Mouse (Mus musculus): Measurements from ENCODE around the gene Ikbke.
A peak's percentile ranks its signal among the peaks of the same experiment; 100 is the strongest.

Gene Ikbke

DNA sequence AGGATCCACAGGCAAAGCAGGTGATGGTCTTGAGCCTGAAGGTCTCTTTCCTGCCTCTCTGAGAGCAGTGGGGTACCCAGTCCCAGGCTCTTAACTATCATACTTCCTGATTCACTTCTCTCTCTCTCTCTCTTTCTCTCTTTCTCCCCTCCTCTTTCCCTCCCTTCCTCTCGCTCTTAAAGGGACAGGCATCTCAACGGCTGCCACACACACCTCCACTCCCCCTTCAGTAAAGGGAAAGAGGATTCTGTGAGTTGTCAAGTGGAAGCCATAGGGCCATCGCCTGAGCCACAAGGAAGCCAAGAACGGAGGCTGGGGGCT, at the start of gene Ikbke:
Gene Ikbke, minus strand, starts transcription at position 151 of the 321 bp plus-strand sequence.
- DNase-seq (ENCODE audit: low read depth, low spot score), result no peak

DNA sequence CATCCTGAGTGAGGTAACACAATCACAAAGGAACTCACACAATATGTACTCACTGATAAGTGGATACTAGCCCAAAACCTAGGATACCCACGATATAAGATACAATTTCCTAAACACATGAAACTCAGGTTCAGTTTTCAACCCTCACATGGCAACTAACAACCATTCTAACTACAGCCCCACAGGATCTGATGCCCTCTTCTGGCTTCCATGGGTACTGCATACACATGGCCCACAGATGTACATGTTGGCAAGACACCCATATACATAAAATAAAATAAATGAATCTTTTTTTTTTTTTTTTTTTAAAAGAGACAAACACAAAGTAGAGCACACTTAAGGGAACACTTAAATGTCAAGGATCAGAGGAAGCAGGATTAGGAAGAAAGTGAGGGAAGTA, 49.7 kb upstream of the Ikbke start:
- DNase-seq (ENCODE audit: low read depth, low spot score), result peak; percentile 58

DNA sequence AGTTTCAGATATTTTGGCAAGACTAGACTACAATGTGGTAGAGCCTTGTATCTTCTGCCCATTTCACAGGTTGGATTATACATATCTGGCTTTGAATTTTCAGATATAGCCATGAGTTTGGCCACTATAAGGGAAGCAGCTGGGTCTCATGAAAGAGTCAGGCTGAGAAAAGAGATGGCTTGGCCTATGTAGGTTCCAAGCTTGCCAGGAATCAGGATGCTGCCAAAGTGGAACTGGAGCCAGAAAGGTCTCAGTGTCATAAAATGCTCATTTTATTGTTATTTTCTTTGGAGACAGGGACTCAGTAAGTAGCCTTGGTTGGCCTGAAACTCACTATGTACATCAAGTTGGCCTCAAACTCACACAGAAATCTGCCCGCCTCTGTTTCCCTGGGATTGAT, 47.8 kb upstream of the Ikbke start:
- no peak for DNase-seq (ENCODE audit: low read depth, low spot score)

DNA sequence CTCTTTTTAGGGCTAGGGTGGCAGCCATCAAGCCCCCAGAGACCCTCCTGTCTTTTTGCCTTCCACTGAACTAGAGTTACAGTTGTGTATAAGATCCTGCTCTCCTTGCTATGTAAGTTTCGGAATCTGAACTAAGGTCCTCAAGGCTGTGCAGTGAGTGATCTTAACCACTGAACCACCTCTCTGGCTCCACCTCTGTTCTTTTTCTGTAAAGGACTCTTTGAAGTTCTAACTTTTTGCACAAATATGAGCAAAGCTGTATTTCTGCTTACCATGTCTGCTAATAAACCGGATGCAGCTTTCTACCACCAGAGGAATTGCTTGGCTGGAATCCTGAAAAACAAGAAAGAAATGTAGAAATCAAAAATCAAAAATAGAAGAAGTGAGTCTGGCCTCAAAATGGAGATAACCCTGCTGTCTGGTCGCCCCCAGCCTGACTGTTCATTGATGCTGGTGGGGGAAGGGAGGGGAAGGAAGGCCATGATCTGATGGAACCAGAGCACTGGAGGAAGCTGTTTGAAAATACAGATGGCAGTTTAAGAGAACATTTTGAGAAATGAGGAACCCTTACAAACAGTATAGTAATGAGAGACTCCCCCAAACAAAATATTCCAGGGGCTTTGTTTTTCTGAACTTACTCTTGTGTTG, 45.5 kb upstream of the Ikbke start:
- DNase-seq (ENCODE audit: low read depth, low spot score), result no peak

DNA sequence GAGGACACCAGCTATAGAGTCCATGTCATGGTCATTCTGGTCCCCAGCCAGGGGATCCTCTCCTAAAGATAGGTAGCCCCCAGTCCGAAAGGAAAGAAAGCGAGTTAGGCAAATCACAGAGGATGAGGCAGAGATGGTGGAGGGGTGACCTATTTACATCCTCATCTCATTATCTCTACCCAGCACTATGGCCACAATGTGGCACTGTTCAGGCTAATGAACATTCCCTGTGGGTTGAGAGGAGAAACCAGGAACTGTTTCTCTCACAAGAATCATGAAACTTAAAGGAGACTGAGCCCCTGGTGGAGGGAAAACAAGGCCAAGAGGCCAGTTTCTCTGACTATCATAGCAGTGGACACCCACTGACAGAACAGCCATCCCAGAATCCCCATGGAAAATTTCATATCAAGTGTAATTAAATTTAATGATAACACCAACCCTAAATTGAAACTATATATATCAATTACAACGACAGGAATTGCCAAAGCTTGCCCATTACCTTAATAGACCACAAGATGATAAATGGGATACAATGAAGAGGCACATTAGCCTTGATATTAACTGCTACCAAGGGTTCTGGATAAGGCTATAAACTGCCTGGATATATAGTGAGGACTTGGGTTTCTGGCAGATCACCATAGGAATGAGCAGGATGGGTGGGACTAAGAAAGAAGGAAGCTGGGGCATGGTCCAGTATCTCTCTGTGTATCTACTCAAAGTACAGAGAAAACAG, 40.4 kb upstream of the Ikbke start:
- no peak for DNase-seq (ENCODE audit: low read depth, low spot score)

DNA sequence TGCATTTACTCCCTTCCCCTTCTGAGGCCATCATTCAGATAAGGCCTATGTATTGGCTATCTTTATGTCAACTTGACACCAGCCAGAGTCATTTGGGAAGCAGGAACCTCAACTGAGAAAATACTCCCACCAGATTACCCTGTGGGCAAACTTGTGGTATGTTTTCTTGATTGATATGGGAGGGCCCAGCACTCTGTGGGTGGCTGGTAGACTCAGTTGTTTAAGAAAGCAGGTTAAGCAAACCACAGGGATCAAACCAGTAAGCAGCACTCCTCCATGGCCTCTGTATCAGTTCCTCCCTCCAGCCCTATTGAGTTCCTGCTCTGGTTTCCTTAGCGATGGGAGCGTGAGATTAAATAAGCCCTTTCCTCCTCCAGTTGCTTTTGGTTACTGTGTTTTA, 39.0 kb upstream of the Ikbke start:
- no peak for DNase-seq (ENCODE audit: low read depth, low spot score)

DNA sequence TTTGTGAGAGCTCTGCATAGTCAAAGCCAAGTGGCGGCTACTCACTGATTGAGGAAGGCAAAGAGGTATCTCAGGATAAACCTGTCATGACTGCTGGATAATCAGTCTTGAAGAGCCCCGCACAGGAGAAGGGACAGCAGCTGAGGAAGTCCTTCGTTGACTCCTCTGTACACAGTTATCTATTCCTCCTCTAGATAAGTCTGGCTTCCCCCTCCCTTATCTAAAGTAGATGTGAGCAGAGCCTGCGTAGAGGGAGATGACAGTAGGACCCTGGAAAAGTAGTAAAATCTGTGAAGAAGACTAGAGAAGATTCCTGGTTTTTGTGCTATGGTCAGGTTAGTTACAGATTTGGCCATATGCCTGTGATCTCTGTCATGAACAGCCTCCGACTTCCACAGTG, 38.2 kb upstream of the Ikbke start:
- no peak for DNase-seq (ENCODE audit: low read depth, low spot score)

DNA sequence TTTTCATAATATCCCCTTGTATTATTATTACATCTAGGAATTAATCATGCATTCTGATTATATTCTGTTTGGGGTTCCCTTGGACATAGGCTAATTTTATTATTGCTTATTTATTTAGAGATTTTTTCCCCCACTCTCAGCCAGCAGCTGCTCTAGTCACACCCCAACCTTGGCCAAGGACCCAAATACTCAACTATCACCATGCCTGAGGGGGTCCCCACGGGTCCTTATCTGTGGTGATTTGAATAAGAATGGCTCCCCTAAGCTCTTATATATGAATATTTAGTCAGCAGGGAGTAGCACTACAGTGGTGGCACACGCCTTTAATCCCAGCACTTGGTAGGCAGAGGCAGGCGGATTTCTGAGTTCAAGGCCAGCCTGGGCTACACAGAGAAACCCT, 31.9 kb upstream of the Ikbke start:
- DNase-seq (ENCODE audit: low read depth, low spot score), result no peak

DNA sequence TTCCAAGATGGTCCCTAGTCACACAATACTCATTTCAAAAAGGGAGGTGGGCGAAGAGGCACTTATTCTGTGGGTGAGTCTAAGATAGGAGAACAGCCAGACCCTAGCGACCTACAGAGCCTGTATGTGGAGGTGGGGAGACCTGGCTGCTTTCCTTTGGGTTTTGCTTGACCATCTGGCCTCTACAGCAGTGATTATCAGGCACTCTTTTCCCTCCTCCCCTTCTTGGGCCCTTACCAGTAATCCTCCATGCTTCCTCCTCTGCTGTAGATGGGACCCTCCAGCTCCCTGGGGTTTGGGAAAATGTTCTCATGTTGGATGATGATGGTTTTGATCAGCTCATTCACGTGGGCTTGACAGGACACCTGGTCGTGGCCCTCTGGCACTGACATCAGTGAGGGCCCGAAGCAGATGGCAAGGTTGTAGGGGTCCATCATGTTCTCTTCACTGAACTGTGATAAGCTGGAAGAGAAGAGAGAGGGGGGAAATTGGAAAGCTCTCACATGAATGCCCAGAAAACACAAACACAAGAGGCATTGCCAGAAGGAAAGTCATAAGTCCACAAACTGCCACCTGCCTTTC, 30.9 kb upstream of the Ikbke start:
- no peak for DNase-seq (ENCODE audit: low read depth, low spot score)

DNA sequence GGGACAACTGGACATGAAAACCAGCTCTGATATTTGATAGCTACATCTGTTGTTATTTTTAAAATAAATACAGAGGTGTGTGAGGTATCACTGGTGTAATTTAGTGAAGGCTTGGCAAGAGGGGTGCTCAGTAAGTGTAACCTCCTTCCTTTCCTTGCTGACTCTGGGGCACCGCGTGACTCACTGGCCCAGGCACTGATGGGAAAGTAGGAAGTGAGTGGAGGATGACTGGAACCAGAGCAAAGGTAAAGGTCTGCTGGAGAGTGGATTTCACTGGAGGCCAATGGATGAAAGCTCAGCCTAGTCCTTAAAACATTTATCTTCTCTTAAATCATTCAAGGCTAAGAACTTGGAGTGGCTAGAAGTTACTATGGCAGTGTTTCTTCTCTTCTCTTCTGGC, 21.3 kb upstream of the Ikbke start:
- DNase-seq (ENCODE audit: low read depth, low spot score), result no peak

DNA sequence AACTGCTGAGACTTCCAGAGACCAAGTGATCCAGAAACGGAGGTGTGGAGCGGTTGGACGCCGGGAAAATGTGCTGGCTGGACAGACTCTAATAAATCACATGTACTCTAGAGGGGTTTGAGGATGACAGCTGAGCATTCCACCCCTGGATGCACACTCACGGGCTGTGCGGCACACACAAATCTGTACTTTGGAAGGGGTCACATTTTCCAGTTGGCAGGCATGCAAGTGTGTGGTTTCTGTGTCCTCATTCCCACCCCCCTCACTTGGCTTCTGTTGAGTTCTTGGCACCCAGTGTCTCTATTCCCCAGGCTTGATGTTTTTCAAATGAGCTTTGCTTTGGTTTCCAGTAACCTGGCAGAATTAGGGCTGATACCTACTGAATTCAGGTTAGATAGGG, 20.4 kb upstream of the Ikbke start:
- DNase-seq (ENCODE audit: low read depth, low spot score), result no peak

DNA sequence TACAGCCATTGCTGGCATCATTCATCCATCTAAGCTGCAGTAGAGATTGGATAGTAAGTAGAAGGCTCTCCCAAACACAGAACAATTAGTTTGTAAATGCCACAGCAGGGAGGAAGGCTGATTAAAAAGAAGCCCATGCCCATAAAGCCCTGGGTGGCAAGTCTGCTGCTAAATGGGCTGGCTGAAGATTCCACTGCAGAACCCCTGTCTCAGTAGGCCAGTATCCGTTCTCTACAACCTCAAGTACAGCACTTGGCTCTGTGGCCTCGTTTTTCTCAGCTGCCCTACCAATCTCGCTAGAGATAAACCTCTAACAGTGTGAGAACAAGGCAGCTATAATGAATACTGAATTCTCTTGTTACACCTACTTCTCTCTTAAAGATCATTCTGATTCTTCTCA, 19.8 kb upstream of the Ikbke start:
- DNase-seq (ENCODE audit: low read depth, low spot score), result no peak

DNA sequence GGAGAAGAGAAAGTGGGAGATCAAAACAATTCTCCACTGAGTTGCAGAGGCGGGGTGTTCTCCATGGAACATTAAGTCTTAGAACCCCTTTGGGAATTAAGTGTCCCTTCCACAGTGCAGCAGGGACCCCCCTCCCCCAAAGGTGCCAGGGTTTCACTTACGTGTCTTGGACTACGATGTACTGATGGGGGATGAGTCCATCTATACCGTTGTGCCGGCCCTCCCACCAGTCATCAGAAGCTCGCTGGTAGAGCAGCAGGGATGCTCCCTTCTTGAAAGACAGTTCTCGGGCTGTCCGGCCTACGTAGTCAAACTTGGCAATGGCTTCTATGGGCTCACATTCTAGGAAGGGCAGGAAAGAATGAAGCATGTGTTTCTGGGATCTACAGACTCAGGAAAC, 18.8 kb upstream of the Ikbke start:
- DNase-seq (ENCODE audit: low read depth, low spot score), result no peak

DNA sequence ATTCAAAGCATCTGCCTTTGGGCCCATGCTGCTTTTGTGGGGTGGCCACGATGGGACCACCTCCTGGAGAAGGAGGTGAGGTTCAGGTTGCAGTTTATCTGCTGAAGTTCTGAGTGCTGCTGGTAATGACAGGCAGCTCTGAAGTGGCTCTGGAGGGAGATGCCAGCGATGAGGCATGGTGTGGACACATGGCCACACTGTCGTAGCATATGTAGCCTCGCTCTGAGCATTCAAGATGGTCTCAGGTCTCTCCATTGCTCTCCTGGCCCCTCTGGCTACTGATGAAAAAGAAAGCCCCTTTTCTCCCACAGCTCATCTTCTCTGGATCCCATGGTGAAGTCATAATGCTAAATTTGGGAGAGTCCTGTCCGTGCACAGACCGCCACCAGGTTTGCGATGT, 17.3 kb upstream of the Ikbke start:
- DNase-seq (ENCODE audit: low read depth, low spot score), result no peak

DNA sequence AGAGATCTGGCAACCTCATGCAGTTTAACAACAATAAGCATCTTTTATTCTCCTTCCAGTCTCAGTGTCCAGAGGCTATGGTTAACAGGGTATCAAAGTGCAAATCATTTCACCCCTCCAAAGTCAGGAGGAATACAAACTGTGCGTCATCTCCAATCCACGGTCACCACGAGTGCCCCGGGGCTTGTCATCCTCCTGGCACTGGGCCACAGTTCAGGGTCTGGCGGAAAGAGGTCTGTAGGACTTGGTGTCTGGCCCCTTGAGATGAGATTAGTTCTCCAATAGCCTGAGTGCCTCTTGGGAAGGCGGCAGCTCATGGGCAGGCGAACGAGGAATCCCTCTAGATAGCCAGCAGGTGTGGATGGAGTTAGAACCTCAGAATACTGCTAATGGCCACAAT, 15.8 kb upstream of the Ikbke start:
- DNase-seq (ENCODE audit: low read depth, low spot score), result no peak

DNA sequence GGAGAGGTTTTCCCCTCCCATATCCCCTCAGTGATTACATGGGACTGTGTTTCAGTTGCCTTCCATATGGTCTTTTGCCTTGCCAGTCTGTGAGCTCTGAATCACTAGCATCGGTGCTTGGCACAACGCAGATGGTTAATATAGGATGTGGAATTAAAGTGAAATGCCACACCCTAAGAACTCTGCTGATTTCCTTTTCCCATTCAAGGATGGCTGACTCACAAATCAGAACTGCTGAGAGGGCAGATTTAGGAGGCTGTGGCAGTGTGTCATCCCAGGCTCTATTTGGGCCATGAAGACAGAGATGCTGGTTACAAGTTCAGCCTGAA, 14.5 kb upstream of the Ikbke start:
- DNase-seq (ENCODE audit: low read depth, low spot score), result no peak

DNA sequence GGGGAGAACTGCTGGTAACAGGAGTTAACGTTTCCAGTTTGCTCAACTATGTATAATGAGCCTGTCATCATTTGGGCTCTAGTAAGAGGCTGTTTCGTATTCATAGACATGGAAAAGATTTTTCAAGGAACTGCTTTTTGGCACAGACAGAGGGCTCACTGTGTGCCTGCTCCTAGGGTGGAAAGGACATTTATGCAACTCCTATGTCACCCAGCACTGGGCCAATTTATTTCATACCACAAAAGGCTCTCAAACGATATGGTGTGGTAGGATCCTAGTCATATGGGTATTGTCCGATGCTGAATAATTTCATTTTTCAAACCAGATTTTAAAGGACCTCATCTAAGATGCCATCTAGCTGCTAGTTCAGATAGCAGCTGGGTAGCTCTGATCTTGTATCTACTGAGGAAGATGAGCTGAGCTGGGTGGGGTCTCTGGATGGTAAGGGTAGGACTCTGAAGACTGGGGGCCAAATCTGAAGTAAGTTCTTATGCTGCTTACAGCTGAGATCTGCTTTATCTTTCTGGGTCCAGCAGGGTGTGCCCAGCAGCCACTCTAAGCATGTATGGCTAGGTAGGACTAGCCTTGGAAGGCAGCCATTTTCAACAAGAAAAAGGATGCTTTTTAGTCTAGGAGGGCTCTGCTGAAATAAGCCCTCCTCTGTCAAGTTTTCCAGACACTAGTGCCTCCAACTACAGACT, 14.0 kb upstream of the Ikbke start:
- no peak for DNase-seq (ENCODE audit: low read depth, low spot score)

DNA sequence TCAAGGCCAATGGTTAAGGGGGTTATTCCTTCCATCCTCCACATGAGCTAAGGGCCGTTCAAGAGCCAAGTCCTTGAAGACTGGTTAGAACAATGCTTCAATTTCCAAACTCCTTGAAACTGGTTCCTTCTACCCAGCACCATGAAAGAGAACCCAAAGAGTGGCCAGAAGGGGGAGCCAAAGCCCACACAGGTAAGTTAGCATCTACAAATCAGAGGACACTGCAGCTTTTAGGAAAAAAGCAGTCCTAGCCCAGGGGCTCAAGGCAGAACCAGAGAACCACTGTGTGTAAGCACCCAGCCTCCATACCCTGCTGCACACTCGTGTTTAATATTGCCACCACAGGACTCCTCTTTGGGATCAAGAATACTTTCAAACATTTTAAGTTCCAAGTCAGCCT, 11.2 kb upstream of the Ikbke start:
- DNase-seq (ENCODE audit: low read depth, low spot score), result peak; percentile 70

DNA sequence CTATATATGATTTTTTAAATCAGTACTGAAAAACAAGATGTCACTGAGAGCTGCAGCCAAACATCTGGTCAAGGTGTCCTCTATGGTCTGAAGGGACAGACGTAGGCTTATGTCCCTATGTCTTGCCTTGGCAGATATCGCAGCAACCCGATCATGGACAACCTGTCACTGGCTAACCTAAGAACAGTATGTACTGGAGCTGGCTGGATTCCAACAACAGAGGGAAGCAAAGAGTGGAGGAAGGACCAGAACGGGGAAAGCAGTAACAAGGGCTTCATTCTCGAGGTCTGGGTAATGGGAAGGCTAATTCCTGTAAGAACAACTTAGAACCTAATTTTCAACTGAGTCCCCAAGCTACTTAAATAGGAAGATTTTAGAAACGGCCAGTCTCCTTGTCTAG, 9.5 kb upstream of the Ikbke start:
- DNase-seq (ENCODE audit: low read depth, low spot score), result no peak

DNA sequence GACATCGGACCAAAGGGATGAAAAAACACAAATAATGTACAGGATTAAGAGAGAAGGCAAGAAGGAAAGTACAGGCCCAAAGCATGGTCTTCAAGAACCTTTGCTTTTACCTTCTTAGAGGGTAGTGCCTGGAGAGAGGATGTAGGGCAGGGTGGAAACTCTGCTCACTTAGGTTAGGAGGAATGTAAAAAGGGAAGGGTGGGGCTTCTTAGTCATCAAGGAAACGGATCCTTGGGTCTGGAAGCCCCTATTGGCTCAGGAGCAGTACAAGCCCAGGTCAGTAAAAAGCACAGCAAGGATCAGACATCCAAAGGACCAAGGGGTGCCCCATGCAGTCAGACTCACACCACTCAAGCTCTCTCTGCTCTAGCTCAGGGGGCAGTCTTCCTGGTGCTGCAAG, 7.9 kb upstream of the Ikbke start:
- DNase-seq (ENCODE audit: low read depth, low spot score), result peak; percentile 20

DNA sequence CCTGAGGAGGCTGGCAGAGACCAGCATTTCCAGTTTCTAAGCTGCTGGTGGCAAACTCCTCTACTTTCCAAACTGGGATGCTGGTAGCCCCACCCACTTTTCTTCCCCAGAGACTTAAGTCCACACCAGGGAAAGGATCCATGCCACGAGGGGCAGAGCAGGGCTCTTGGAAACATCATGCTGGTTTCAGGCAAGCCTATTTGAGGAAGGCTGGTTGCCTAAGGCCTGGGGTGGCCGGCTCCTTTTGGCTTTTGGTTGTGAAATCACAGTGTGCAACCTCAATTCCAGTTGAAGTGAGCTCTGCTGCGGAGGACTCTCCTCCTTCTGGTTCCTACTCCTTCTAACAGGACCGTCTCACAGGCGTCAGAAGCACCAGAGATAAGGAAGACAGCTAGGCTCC, 7.4 kb upstream of the Ikbke start:
- DNase-seq (ENCODE audit: low read depth, low spot score), result no peak

DNA sequence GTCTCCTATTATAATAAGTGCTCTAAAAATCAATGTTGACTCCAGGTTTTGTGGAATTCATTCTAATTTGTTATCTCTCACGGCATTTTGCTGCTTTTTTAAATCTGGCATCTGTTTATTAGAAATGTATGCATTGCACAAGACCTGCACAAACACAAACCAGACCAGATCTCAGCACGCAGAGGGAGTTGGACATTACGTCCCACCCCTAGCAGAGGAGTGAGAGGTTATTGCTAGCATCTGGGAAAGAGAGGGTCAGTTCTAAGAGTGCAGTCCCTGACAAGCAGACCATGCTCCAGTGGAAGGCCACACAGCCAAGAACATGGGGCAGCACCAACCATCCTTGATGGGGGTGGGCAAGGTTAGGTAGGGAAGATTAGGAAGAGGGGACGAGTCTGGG, 5.2 kb upstream of the Ikbke start:
- DNase-seq (ENCODE audit: low read depth, low spot score), result no peak

DNA sequence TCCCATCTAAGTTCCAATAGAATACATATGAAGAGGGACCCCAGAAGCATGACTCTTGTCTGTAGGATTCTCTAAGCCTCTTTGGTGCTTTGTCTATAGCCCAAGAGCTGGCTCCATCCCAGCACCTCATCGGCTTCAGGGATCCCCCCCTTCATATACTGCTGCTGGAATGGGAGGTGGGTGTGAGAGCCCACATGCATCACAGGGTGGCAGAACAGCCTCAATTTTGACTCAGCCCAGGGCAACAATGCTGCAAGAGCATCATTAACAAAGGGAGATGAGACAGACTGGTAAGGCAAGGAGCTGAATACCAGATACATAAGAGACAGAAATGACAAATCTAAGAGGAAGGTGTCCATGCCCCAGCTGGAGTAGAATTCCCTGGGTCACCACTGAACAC, 4.8 kb upstream of the Ikbke start:
- DNase-seq (ENCODE audit: low read depth, low spot score), result no peak

Measured in R1 (cell line).